Mouse (Mus musculus): ENCODE results near the gene Macf1.

Gene Macf1

GRCm38 (mm10) chr4:123355941-123356340 lies 328.2 kb downstream of the Macf1 start:
- in situ Hi-C loops (cut with MboI; ENCODE audit: low pct_unique_long_range_greater_than_20kb in 1 of 2, low sequenced_read_pairs in 2 of 2, unreplicated experiment in 1 of 2): no loop called here

DNA sequence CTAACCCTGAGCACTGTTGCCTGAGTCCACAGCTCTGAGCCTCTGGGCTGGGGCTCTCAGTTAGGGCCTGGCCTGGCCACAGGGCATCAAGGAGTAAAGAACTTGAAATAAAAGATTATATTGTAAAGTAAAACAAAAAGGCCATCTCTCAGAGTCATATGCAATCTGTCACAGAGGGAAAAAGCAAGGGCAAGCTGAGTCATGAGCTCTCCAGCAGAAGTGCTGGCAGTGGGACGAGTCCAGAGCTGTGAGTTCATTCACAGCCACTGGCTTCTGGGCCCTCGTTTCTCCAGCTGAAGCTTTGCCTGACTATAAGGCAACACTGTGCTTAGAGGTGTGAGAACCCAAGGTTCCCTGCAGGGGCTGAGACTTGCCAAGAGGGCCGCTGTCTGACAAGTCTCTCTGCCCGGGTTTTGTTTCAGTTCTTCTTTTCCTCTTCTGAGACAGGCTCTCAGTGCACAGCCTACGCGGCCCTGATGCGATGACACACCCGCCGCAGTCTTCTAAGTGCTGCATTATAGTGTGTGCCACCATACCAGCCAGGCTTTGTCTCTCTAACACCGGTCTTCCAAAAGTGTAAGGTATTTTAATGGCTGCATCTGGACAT lies 330.8 kb downstream of the Macf1 start:
- in situ Hi-C loops (cut with MboI; ENCODE audit: low pct_unique_long_range_greater_than_20kb in 1 of 2, low sequenced_read_pairs in 2 of 2, unreplicated experiment in 1 of 2): no loop called here

DNA sequence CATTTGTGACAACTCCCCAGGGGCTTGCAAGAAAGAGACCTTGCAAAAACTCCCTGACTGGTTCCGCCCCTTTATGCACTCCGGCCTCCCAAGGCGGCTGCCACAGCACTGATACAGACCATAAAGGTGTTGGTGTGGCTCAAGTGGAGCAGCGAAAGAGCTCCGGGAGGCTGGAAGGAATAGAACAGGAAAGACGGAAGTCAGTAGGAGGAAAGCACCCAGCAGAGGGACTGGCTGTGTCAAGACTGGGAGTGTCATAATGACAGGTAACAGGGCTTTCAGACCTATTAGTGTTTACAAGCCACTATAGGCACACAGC lies 340.7 kb downstream of the Macf1 start:
- in situ Hi-C loops (cut with MboI; ENCODE audit: low pct_unique_long_range_greater_than_20kb in 1 of 2, low sequenced_read_pairs in 2 of 2, unreplicated experiment in 1 of 2): loop anchor here in 1 of 2 experiments (5.0 to 25.0 kb wide), 3 partner anchors 41 to 569 kb away; partner anchors contain the start of genes 4930535I16Rik, Mycbp, Ndufs5 and Rragc

DNA sequence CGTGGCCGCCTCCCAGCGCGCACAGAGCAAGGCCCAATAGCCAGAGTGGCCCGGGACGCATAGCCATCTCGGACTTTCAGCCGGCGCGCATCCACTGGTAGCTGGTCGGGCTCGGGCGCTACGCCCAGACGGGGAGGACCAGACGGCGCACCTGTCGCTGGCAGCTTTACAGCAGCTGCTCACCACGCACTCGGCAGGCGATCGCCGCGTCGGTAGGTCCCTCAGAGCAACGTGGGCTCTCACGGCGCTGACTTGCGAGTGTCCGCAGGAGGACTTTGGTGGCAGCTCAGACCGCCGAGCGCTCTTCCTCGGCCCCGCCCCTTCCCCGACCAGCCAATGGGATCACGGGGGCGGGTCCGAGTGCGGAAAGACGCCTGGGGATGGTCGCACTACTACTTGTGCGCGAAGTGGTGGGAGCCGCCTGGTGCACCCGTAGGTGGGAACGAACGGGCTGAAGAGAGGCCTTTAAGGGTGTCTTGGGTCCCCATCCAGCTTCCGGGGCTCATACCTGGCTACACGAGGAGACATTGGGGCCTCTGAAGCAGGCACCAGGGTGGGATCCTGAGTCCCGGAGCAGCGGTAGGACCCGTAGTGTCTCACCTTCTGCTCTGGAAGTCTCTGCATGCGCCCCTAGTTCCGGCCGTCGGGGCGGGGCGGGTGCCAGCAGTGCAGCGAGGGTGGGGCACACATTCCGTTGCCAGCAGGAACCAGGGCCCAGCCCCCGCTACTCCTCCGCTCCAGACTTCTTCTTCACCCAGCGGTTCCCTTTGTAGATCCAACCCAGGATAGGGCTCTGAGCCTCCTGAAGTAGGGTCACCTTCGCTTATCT lies 341.3 kb downstream of the Macf1 start, which contains the start of gene Bmp8a:
Gene Bmp8a, minus strand, starts transcription at position 611 of the 829 bp plus-strand sequence.
- in situ Hi-C loops (cut with MboI; ENCODE audit: low pct_unique_long_range_greater_than_20kb in 1 of 2, low sequenced_read_pairs in 2 of 2, unreplicated experiment in 1 of 2): loop anchor here in 1 of 2 experiments (5.0 to 25.0 kb wide), 3 partner anchors 41 to 569 kb away; partner anchors contain the start of genes 4930535I16Rik, Mycbp, Ndufs5 and Rragc

DNA sequence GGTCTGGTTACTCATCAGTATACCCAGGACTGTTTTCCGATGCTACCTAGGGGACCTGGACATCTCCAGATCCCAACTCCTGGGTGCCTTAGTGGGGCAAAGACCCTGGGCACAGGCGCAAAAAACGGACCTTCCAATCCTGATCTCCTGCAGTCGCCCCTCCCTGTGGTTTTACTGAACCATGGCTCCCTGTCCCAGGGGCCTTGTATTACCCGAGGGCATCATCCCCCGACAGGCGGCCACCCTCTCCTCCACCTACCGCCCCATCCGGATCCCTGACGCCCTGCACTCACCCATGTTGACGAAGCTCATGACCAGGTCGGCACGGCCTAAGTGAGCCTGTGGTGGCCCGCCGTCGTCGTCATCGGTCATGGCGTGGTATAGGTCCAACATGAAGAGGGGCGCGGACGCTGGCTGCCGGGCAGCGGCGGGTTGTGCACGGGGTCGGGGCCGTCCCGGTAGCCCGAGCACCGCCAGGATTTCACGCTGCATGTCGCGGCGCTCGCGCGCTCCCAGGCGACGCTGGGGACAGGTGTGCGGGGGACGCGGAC lies 342.0 kb downstream of the Macf1 start:
- in situ Hi-C loops (cut with MboI; ENCODE audit: low pct_unique_long_range_greater_than_20kb in 1 of 2, low sequenced_read_pairs in 2 of 2, unreplicated experiment in 1 of 2): loop anchor here in 1 of 2 experiments (5.0 to 25.0 kb wide), 3 partner anchors 40 to 570 kb away; partner anchors contain the start of genes 4930535I16Rik, Mycbp, Ndufs5 and Rragc

GRCm38 (mm10) chr4:123340232-123340631 lies 343.9 kb downstream of the Macf1 start:
- in situ Hi-C loops (cut with MboI; ENCODE audit: low pct_unique_long_range_greater_than_20kb in 1 of 2, low sequenced_read_pairs in 2 of 2, unreplicated experiment in 1 of 2): loop anchor here in 1 of 2 experiments (5.0 to 25.0 kb wide), 3 partner anchors 38 to 572 kb away; partner anchors contain the start of genes 4930535I16Rik, Mycbp, Ndufs5 and Rragc

DNA sequence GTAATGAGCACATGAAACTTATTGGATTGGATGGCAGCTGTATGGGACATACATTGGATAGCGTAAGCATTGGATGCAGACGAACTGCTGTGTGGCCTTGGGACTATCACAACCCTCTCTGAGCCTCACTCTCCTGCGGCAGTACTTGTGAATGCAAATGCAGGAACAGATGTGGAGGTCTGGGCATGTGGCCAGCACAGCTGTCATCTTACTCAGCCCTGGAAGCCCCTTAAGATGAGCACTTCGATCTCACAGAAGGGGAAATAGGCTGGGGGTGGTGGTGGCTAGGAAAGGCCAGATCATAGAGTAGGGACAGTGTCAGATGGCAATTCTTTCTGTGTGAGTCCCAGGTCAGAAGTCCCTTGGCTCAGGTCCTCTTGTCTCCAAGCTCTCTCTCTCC lies 346.5 kb downstream of the Macf1 start:
- in situ Hi-C loops (cut with MboI; ENCODE audit: low pct_unique_long_range_greater_than_20kb in 1 of 2, low sequenced_read_pairs in 2 of 2, unreplicated experiment in 1 of 2): loop anchor here in 1 of 2 experiments (25.0 kb wide), 2 partner anchors 375 to 575 kb away; partner anchors contain the start of genes 4930535I16Rik, Mycbp, Ndufs5 and Rragc

- in situ Hi-C loops (cut with MboI; ENCODE audit: low pct_unique_long_range_greater_than_20kb in 1 of 2, low sequenced_read_pairs in 2 of 2, unreplicated experiment in 1 of 2): loop anchor here in 1 of 2 experiments (25.0 kb wide), 2 partner anchors 376 to 576 kb away; partner anchors contain the start of genes 4930535I16Rik, Mycbp, Ndufs5 and Rragc
These were observed 348.2 kb downstream of the Macf1 start for GRCm38 (mm10) chr4:123335796-123336585.

- in situ Hi-C loops (cut with MboI; ENCODE audit: low pct_unique_long_range_greater_than_20kb in 1 of 2, low sequenced_read_pairs in 2 of 2, unreplicated experiment in 1 of 2): loop anchor here in 1 of 2 experiments (25.0 kb wide), 2 partner anchors 377 to 577 kb away; partner anchors contain the start of genes 4930535I16Rik, Mycbp, Ndufs5 and Rragc
These were observed 348.9 kb downstream of the Macf1 start for GRCm38 (mm10) chr4:123335244-123335643.

DNA sequence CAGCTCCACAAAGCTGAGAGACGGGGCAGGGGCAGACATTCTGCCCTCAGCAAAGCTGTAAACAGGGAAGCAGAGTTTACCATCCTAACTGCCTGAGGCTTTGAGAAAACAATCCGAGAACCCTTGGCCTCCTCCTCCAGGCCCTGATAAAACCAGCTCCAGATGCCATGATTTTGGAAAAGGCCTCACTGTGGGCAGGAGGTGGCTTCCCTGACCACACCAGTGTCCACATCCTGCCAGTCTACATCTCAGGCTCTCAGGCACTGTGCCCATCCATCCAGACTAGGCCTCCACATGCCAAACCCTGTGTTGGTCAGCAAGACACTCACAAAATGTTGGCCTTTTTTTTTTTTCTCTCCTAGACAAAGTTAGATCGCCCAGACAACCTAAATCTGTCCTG lies 350.0 kb downstream of the Macf1 start:
- in situ Hi-C loops (cut with MboI; ENCODE audit: low pct_unique_long_range_greater_than_20kb in 1 of 2, low sequenced_read_pairs in 2 of 2, unreplicated experiment in 1 of 2): loop anchor here in 1 of 2 experiments (25.0 kb wide), 2 partner anchors 378 to 578 kb away; partner anchors contain the start of genes 4930535I16Rik, Mycbp, Ndufs5 and Rragc

DNA sequence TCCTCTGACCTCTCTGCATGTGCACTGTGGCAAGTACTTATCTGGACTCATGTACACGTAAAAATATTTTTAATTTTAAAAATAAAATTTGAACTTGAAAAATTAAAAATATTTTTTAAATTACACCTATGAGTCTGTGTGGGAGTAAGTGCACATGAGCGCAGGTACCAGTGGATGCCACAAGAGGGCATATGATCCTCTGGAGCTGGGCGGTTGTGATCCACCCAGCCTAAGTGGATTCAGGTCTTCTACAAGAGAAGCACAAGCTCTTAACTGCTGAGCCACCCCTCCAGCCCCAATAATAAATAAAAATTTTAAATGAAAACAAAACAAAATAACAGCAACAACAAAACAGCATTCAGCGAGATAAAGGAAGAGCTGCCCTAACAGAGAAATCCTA lies 351.0 kb downstream of the Macf1 start:
- in situ Hi-C loops (cut with MboI; ENCODE audit: low pct_unique_long_range_greater_than_20kb in 1 of 2, low sequenced_read_pairs in 2 of 2, unreplicated experiment in 1 of 2): loop anchor here in 1 of 2 experiments (25.0 kb wide), 2 partner anchors 379 to 579 kb away; partner anchors contain the start of genes 4930535I16Rik, Mycbp, Ndufs5 and Rragc

GRCm38 (mm10) chr4:123331961-123332360 lies 352.2 kb downstream of the Macf1 start:
- in situ Hi-C loops (cut with MboI; ENCODE audit: low pct_unique_long_range_greater_than_20kb in 1 of 2, low sequenced_read_pairs in 2 of 2, unreplicated experiment in 1 of 2): loop anchor here in 1 of 2 experiments (25.0 kb wide), 2 partner anchors 380 to 580 kb away; partner anchors contain the start of genes 4930535I16Rik, Mycbp, Ndufs5 and Rragc

DNA sequence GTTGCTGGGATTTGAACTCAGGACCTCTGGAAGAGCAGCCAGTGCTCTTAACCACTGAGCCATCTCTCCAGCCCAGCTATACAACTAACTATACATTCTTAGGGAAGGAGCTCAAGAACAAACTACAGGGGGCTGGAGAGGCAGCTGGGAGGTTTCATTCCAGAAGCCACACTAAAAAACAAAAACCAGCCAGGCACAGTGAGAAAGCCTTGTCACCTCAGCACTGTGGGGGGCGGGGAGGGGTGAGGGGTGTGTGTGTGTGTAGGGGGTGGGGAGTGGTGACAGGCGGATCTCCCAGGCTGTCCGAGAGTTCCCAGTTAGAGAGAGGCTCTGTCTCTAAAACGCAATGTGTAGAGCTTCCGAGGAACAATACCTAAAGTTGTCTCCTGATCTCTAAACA lies 352.8 kb downstream of the Macf1 start:
- in situ Hi-C loops (cut with MboI; ENCODE audit: low pct_unique_long_range_greater_than_20kb in 1 of 2, low sequenced_read_pairs in 2 of 2, unreplicated experiment in 1 of 2): loop anchor here in 1 of 2 experiments (25.0 kb wide), 2 partner anchors 381 to 581 kb away; partner anchors contain the start of genes 4930535I16Rik, Mycbp, Ndufs5 and Rragc

DNA sequence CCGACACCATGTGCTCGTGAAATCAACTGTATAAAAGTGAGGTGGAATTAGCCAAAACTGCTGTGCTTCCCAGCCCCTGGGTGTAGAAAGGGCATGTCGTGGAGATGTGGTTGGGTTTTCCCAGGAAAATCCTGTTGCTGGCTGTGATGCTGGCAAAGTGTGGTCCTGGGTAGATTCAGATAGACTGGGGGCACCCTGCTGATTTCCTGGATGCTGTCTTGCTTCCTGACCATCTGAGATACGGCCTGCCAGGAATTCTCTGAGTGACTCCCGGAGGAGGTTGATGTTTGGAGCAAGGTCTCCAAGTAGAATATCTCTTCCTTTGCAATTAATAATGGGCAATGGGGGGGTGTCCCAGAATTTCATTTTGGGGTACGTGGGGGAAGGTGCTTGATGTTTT lies 355.2 kb downstream of the Macf1 start:
- in situ Hi-C loops (cut with MboI; ENCODE audit: low pct_unique_long_range_greater_than_20kb in 1 of 2, low sequenced_read_pairs in 2 of 2, unreplicated experiment in 1 of 2): loop anchor here in 1 of 2 experiments (25.0 kb wide), 2 partner anchors 383 to 583 kb away; partner anchors contain the start of genes 4930535I16Rik, Mycbp, Ndufs5 and Rragc

DNA sequence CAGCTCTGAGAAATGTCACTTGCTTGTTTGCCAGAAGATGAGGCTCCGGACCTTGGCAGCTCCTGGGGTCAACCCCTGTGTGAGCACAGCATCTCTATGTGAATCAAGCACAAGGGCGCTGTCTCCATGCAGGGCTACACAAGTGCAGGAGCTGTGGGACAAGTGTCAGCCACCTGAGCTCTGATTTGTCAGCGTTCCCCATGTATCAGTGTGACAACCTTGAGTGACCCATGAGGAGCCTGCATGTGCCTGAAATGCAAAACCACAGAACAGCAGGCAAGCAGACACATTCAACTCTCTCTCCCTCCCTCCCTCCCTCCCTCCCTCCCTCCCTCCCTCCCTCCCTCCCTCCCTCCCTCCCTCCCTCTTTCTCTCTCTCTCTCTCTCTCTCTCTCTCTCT lies 356.5 kb downstream of the Macf1 start:
- in situ Hi-C loops (cut with MboI; ENCODE audit: low pct_unique_long_range_greater_than_20kb in 1 of 2, low sequenced_read_pairs in 2 of 2, unreplicated experiment in 1 of 2): loop anchor here in 1 of 2 experiments (25.0 kb wide), 2 partner anchors 385 to 585 kb away; partner anchors contain the start of genes 4930535I16Rik, Mycbp, Ndufs5 and Rragc

- in situ Hi-C loops (cut with MboI; ENCODE audit: low pct_unique_long_range_greater_than_20kb in 1 of 2, low sequenced_read_pairs in 2 of 2, unreplicated experiment in 1 of 2): loop anchor here in 1 of 2 experiments (25.0 kb wide), 2 partner anchors 386 to 586 kb away; partner anchors contain the start of genes 4930535I16Rik, Mycbp, Ndufs5 and Rragc
These were observed 358.1 kb downstream of the Macf1 start for GRCm38 (mm10) chr4:123326087-123326486.

DNA sequence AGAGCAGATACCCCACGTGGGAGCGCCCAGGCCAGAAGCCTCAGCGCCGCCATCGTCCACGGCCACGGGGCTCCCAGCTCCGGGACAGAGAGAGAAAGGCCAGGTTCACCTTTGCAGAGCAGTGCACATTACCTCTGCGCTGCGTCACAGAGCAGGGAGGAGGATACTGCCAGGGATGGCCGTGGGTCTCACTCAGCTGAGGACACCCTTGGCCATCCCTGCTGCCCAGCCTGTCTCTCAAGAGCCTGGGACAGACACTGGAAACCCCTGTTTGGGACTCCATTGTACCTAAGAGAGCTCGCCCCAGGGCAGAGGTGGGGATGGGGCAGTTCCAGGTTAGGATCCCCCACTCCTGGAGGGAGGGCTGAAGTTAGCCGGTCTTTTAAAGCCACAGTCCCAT lies 360.6 kb downstream of the Macf1 start, which contains the start of gene Oxct2a:
Gene Oxct2a, minus strand, starts transcription at position 101 of the 400 bp plus-strand sequence.
- in situ Hi-C loops (cut with MboI; ENCODE audit: low pct_unique_long_range_greater_than_20kb in 1 of 2, low sequenced_read_pairs in 2 of 2, unreplicated experiment in 1 of 2): no loop called here
